Mouse (Mus musculus): ENCODE results near the gene Slc39a2. TPM values are rescaled to one million over a fixed set of nuclear protein-coding genes. Genes with fewer than 3 reads are reported as not detected.

The Slc39a2 gene
- polyA plus RNA-seq, 1 experiment from 2014 or later, result 0.34 TPM

- peak within 1 kb of the TSS; percentile 73 for H3K27ac ChIP-seq
- WGBS, result under 1% methylated on average over 43 of the region's 43 CpGs
- H3K9me3 ChIP-seq, result no peaks in the 10 kb centered on the region
- ATAC-seq (ENCODE audit: borderline replicate concordance, extremely low read depth, low FRiP score, low TSS enrichment), result peak; percentile 91
- H3K36me3 ChIP-seq, result peaks cover 31% of the 10 kb centered on the region
- H3K9ac ChIP-seq, result peak within 1 kb of the TSS; percentile 54
- no peaks in the 10 kb centered on the region for H3K27me3 ChIP-seq
- peaks cover 14% of the 10 kb centered on the region for H3K4me1 ChIP-seq
- peak within 1 kb of the TSS; percentile 74 for H3K4me2 ChIP-seq
- H3K4me3 ChIP-seq, result peak within 1 kb of the TSS; percentile 55
Measured at GRCm38 (mm10) chr14:51884598-51885331, 7.9 kb upstream of the Slc39a2 start, which contains the start of gene Mettl17. TSS of gene Mettl17 (plus strand) at chr14:51884842.

DNA sequence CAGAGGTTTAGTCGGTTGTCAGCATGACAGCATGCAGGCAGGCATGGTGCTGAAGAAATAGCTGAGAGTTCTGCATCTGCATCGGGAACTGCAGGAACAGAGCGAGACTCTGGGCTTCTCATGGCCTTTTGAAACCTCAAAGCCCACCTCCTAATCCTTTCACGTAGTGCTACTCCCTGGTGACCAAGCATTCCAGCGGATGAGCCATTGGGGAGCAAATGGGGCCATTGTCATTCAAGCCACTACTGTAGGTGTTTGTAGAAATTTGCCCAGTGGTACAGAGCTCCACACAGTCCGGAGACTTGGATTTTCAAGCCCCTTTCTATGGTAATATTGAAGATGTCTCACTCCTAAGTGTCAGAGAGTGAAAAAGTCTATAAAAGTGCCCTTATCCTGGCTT, 6.6 kb upstream of the Slc39a2 start:
- Histone ChIP-seq H3K9me3 (no peaks in the 10 kb centered on the region), H3K9ac (no peak overlapping the region), H3K27ac (no peak overlapping the region), H3K4me1 (peaks cover 14% of the 10 kb centered on the region), H3K4me2 (peak overlapping the region; percentile 74; the same call in 1 of the 2 replicates), H3K27me3 (no peaks in the 10 kb centered on the region), H3K36me3 (peaks cover 40% of the 10 kb centered on the region), H3K4me3 (peak overlapping the region; percentile 55; the same call in 1 of the 2 replicates)
- 67% methylated on average over 6 of the region's 6 CpGs for WGBS
- no peak for ATAC-seq (ENCODE audit: borderline replicate concordance, extremely low read depth, low FRiP score, low TSS enrichment)

DNA sequence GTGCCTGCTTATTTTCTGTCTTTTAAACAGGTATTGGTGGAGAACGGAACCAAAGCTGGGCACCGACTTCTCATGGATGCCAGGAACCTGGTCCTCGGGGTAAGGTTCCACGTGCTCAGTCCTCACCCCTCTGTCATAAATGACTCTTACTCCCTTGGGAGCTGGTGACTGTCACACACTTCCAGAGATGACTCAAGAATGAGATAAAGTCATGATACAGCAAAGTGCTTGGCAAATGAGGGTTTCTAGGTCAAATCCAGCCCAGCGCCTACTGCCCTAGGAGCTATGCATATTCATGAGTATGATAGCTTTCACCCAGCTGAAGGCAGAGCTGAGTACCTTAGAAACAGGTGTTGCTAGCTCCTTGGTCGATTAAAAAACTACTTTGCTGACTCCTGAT, 2.9 kb upstream of the Slc39a2 start:
- Histone ChIP-seq H3K27ac (no peak overlapping the region), H3K4me2 (no peak overlapping the region), H3K36me3 (peaks cover 51% of the 10 kb centered on the region), H3K9ac (no peak overlapping the region), H3K4me3 (no peak overlapping the region), H3K4me1 (peaks cover 17% of the 10 kb centered on the region), H3K9me3 (no peaks in the 10 kb centered on the region), H3K27me3 (no peaks in the 10 kb centered on the region)
- ATAC-seq (ENCODE audit: borderline replicate concordance, extremely low read depth, low FRiP score, low TSS enrichment), result no peak
- 85% methylated on average over 6 of the region's 6 CpGs for WGBS

DNA sequence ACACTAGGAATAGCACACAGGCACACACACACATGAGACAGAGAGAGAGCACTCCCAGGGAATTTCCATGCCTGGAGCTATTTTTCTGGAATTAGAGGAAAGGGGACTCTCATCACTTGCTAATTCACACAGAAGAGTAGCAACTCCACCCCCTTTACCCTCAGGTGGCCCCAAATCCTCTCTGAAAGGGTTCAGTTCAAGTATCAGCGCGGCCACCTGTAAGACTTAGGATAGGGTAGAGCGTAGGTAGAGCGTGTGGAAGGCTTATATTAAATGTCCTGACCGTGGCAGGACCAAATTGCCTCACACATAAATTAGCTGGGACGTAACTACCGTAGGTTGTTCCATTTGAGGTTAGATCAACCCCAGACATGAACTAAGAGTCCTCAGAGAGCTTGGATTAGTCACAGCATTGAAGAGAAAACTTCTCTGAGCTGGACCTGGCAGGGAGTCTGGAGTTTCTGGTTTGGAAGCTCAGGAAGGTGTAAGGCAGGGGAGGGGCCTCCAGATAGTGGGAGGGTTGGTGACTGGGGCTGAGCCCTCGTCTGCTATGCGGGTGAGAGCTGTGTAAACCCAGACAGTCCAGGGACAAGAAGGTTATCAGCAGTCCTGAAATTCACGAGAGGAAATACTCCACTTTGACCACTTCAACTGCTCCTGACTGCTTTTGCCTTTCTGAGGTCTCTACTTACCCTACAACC, 555 bp downstream of the Slc39a2 start:
- Histone ChIP-seq H3K9me3 (no peaks in the 10 kb centered on the region), H3K4me1 (0 out of 2 replicates have a peak, but pooled peaks cover 3% of the 10 kb centered on the region), H3K27ac (peak overlapping the region; percentile 36; the same call in 1 of the 2 replicates), H3K36me3 (peaks cover 34% of the 10 kb centered on the region), H3K4me2 (no peak overlapping the region), H3K27me3 (no peaks in the 10 kb centered on the region), H3K4me3 (no peak overlapping the region), H3K9ac (no peak overlapping the region)
- peak; percentile 84 for ATAC-seq (ENCODE audit: borderline replicate concordance, extremely low read depth, low FRiP score, low TSS enrichment)
- 23% methylated on average over 10 of the region's 10 CpGs for WGBS

- no peaks in the 10 kb centered on the region for H3K27me3 ChIP-seq
- 0 out of 2 replicates have a peak overlapping the region, but pooled peaks have one; percentile 36 for H3K27ac ChIP-seq
- no peak overlapping the region for H3K4me3 ChIP-seq
- 45% methylated on average over 3 of the region's 3 CpGs for WGBS
- H3K9ac ChIP-seq, result no peak overlapping the region
- H3K36me3 ChIP-seq, result peaks cover 30% of the 10 kb centered on the region
- no peak overlapping the region for H3K4me2 ChIP-seq
- H3K9me3 ChIP-seq, result no peaks in the 10 kb centered on the region
- H3K4me1 ChIP-seq, result 0 out of 2 replicates have a peak, but pooled peaks cover 3% of the 10 kb centered on the region
- ATAC-seq (ENCODE audit: borderline replicate concordance, extremely low read depth, low FRiP score, low TSS enrichment), result peak; percentile 16; the same call in 1 of the 2 replicates
Measured at GRCm38 (mm10) chr14:51893809-51894208, 1.1 kb downstream of the Slc39a2 start.

DNA sequence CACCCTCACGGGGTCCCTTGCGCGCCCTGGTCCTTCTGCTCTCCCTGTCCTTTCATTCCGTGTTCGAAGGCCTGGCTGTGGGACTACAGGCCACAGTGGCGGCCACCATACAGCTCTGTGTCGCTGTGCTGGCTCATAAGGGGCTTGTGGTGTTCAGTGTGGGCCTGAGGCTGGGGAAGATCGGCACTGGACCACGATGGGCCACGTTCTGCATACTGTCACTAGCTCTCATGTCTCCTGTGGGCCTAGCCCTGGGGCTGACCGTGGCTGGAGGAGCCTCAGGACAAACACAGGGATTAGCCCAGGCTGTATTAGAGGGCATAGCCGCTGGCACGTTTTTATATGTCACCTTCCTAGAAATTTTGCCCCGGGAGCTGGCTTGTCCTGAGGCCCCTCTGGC, 2.4 kb downstream of the Slc39a2 start:
- 77% methylated on average over 14 of the region's 14 CpGs for WGBS

GRCm38 (mm10) chr14:51896019-51896418, 3.3 kb downstream of the Slc39a2 start:
- ATAC-seq (ENCODE audit: borderline replicate concordance, extremely low read depth, low FRiP score, low TSS enrichment), result no peak
- H3K36me3 ChIP-seq, result peaks cover 12% of the 10 kb centered on the region; the same call in 1 of the 2 replicates
- no peak overlapping the region for H3K4me3 ChIP-seq
- no peak overlapping the region for H3K4me2 ChIP-seq
- H3K9me3 ChIP-seq, result no peaks in the 10 kb centered on the region
- no peak overlapping the region for H3K27ac ChIP-seq
- no peaks in the 10 kb centered on the region for H3K27me3 ChIP-seq
- H3K4me1 ChIP-seq, result 0 out of 2 replicates have a peak, but pooled peaks cover 3% of the 10 kb centered on the region
- no peak overlapping the region for H3K9ac ChIP-seq
- 69% methylated on average over 6 of the region's 6 CpGs for WGBS

More for the DNA sequence above, 2.4 kb downstream of the Slc39a2 start:
- peaks cover 18% of the 10 kb centered on the region; the same call in 1 of the 2 replicates for H3K36me3 ChIP-seq
- 0 out of 2 replicates have a peak, but pooled peaks cover 3% of the 10 kb centered on the region for H3K4me1 ChIP-seq
- H3K9me3 ChIP-seq, result no peaks in the 10 kb centered on the region
- no peak overlapping the region for H3K9ac ChIP-seq
- no peak for ATAC-seq (ENCODE audit: borderline replicate concordance, extremely low read depth, low FRiP score, low TSS enrichment)
- no peak overlapping the region for H3K27ac ChIP-seq
- H3K4me2 ChIP-seq, result no peak overlapping the region
- no peaks in the 10 kb centered on the region for H3K27me3 ChIP-seq
- H3K4me3 ChIP-seq, result no peak overlapping the region

DNA sequence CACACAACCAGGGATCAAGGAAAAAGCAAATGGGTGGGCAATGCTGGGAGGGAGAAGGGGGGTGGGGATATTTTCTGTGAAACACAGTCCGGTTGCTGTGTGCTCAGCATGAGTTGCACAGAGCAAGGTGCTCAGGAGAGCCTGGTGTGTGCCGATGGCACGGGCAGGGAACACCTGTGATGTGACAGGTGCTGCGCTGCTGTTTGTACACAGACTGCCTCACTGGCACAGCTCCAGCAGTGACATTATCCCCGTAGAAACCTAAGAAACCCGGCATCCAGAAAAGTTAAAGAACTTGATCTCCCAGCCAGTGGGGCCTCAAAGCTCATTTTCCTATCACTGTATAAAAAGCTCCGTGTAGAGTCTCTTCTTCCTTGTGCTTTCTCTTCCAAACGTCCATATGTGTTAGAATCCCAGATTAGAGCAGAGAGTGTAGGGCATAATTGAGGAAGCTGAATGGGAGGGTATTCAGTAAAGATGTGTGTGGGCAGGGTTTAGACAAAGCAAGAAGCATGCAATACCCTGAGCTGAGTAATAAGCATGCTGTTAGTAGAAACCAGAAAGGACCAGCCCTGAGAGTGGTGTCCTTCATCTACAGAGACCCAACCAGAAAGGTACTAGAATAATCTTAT, 4.0 kb downstream of the Slc39a2 start:
- Histone ChIP-seq H3K36me3 (peaks cover 5% of the 10 kb centered on the region; the same call in 1 of the 2 replicates), H3K9ac (no peak overlapping the region), H3K27me3 (no peaks in the 10 kb centered on the region), H3K4me3 (no peak overlapping the region), H3K4me2 (no peak overlapping the region), H3K9me3 (no peaks in the 10 kb centered on the region), H3K4me1 (0 out of 2 replicates have a peak, but pooled peaks cover 3% of the 10 kb centered on the region), H3K27ac (no peak overlapping the region)
- 61% methylated on average over 8 of the region's 8 CpGs for WGBS
- no peak for ATAC-seq (ENCODE audit: borderline replicate concordance, extremely low read depth, low FRiP score, low TSS enrichment)

GRCm38 (mm10) chr14:51899351-51899750, 6.7 kb downstream of the Slc39a2 start:
- Histone ChIP-seq H3K4me2 (no peak overlapping the region), H3K27me3 (no peaks in the 10 kb centered on the region), H3K27ac (no peak overlapping the region), H3K4me1 (peaks cover 11% of the 10 kb centered on the region; the same call in 1 of the 2 replicates), H3K4me3 (no peak overlapping the region), H3K9me3 (no peaks in the 10 kb centered on the region), H3K9ac (no peak overlapping the region), H3K36me3 (no peaks in the 10 kb centered on the region)
- no peak for ATAC-seq (ENCODE audit: borderline replicate concordance, extremely low read depth, low FRiP score, low TSS enrichment)
- 100% methylated on average over 1 of the region's 1 CpGs for WGBS

GRCm38 (mm10) chr14:51902806-51903710, 10.4 kb downstream of the Slc39a2 start:
- Histone ChIP-seq H3K4me1 (peaks cover 11% of the 10 kb centered on the region; the same call in 1 of the 2 replicates), H3K4me3 (no peak overlapping the region), H3K9ac (no peak overlapping the region), H3K9me3 (no peaks in the 10 kb centered on the region), H3K27ac (no peak overlapping the region), H3K4me2 (no peak overlapping the region), H3K27me3 (no peaks in the 10 kb centered on the region), H3K36me3 (no peaks in the 10 kb centered on the region)
- WGBS, result 46% methylated on average over 9 of the region's 9 CpGs
- peak; percentile 46; the same call in 1 of the 2 replicates for ATAC-seq (ENCODE audit: borderline replicate concordance, extremely low read depth, low FRiP score, low TSS enrichment)

DNA sequence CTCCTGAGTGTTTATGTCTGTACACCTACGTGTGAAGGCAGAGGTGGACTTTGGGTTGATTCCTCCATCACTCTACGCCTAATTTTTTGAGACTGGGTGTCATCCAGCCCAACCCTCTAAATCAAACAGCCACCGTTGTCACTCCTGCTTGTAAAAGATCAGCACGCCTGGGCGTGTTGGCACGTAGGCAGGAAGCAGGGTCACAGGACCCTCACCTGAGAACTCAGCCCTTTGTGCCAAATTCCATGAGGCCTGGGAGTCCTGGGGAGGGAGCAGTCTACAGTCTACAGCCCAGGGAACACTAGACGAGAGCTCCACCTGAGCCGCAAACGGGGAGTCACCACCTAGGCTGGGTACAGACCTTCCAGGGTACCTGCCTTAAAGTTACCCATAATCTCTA, 11.1 kb downstream of the Slc39a2 start:
- Histone ChIP-seq H3K4me1 (peaks cover 11% of the 10 kb centered on the region; the same call in 1 of the 2 replicates), H3K27ac (no peak overlapping the region), H3K9ac (no peak overlapping the region), H3K4me3 (no peak overlapping the region), H3K36me3 (no peaks in the 10 kb centered on the region), H3K27me3 (no peaks in the 10 kb centered on the region), H3K9me3 (no peaks in the 10 kb centered on the region), H3K4me2 (no peak overlapping the region)
- no peak for ATAC-seq (ENCODE audit: borderline replicate concordance, extremely low read depth, low FRiP score, low TSS enrichment)
- 73% methylated on average over 9 of the region's 9 CpGs for WGBS

Measured in lung, embryonic 15.5 days (tissue).